Mouse (Mus musculus) C2C12 (cell line): ENCODE measurements around the gene Anp32e.

Experiments
- CTCF ChIP-seq: IDR thresholded peaks from one replicate; pipeline ENCODE4 v1.5.1; 2011; ENCODE audit not compliant: control insufficient read depth, insufficient read depth, insufficient read length
- FOSL1 ChIP-seq: IDR thresholded peaks from one replicate; pipeline ENCODE4 v1.8.0; 2011; ENCODE audit warnings: mild to moderate bottlenecking, low read length; ENCODE audit not compliant: poor library complexity, insufficient read depth, severe bottlenecking
- MAX ChIP-seq: IDR thresholded peaks from one replicate; pipeline ENCODE4 v1.6.1; 2011; ENCODE audit warnings: mild to moderate bottlenecking, control low read depth
- MYOD1 ChIP-seq: IDR thresholded peaks from one replicate; pipeline ENCODE4 v1.6.1; 2011; ENCODE audit warnings: low read depth; ENCODE audit not compliant: control insufficient read depth, insufficient read length
- MYOG ChIP-seq: IDR thresholded peaks from one replicate; pipeline ENCODE4 v1.6.1; 2011; ENCODE audit not compliant: control insufficient read depth, insufficient read length; ENCODE audit errors: extremely low read depth
- USF1 ChIP-seq: IDR thresholded peaks from one replicate; pipeline ENCODE4 v1.6.1; 2011; ENCODE audit warnings: low read depth, mild to moderate bottlenecking, control low read depth, moderate library complexity

GRCm38 (mm10) chr3:95994975-95995801 is 66.1 kb downstream of the Anp32e start:
- no peak for TF ChIP-seq CTCF
- TF ChIP-seq USF1: no peak
- no peak for TF ChIP-seq MYOD1
- TF ChIP-seq MAX: no peak
- TF ChIP-seq MYOG: no peak
- TF ChIP-seq FOSL1: no peak
